Mouse (Mus musculus): ENCODE measurements around the gene Alpk3.

DNA sequence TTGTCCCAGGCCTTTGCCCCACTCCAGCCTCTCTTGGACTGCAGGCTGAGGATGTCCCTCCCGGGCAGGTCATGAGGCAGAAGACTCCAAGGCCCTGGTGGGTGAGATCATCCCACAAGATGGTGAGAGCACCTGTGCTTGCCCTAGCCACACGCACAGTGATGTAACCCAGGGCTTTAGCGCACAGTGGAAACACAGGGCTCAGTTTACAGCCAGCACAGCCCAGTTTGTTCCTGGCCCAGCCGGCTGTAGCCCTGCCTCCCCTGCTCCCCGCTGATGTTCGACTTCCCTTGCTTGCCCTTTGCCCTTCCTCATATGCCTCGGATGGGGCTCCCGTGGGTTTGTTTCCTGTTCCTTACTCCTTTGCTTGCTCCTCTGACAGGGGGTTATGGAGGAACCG lies 17.1 kb downstream of the Alpk3 start:
- TF ChIP-seq CTCF (IDR thresholded peaks at IDR 0.05; ENCODE audit: control insufficient read depth, insufficient read depth, insufficient replicate concordance, low read depth, low read length) (no peak), POLR2A (IDR thresholded peaks at IDR 0.05; ENCODE audit: control insufficient read depth, low read depth, low read length) (no peak)
